Mouse (Mus musculus): ENCODE data around the gene Tnfrsf12a.

Gene Tnfrsf12a

GRCm38 (mm10) chr17:23677236-23677679, at the start of gene Tnfrsf12a:
Gene Tnfrsf12a (minus strand): TSS chr17:23677468.
- DNase-seq, result peak; percentile 89 to 93

DNA sequence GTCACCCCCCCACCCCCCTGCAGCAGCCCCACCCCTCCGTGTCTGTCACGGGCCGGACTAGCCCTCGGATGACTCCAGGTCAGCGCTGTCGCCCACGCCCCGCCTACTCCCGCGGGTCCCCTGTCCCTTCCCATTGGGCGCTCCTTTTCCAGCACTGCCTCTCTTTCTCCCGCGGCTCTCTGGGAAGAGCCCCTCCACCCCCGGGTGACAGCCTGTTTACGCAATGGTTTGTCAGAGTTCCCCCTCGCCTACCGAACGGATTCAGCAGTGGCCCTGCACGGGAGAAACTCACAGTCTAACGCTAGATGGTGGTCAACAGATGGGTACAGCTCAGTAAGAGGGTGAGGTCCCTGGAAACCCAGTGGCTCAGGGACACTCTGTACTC, 49.5 kb upstream of the Tnfrsf12a start:
- peak; percentile 85 to 94 for DNase-seq

DNA sequence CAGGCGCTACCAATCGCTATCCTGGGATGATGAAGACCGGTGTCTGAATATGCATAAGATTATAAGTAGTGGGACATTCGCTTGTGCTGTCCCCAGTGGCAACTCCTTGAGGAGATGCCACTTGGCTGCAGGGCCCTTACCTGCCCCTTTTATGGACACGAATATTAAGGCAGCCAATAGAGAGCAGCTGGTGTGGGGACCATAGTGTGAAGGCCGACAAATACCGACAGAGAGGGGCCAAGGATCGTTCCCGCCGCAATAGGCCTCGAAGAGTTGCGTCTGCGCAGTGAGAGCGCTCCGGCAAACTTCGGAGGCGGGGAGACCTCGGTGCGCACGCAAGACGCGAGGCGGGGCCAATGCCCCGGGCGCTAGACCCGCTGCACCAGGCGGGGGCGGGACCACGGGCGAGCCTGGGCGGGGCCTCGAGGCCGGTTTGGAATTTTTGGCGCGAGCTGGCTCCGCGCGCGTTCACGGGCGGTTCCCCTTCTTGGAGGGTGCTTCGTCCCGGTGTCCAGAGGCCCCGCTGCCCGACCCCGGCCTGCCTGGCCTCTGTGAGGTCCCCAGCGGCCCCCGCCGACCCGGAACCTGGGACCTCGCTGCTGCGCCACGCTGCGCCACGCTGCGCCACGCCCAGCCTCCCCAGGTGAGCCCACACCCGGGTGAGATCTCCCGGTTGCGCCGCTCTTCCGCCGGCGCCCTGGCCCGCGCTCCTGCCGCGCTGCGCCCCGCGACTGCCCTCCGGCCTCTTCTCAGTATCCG, 48.9 kb upstream of the Tnfrsf12a start, which contains the start of gene Pkmyt1:
Pkmyt1 (plus strand) TSS at position 338 of the 759 bp plus-strand sequence.
- DNase-seq, result peak; percentile 97

DNA sequence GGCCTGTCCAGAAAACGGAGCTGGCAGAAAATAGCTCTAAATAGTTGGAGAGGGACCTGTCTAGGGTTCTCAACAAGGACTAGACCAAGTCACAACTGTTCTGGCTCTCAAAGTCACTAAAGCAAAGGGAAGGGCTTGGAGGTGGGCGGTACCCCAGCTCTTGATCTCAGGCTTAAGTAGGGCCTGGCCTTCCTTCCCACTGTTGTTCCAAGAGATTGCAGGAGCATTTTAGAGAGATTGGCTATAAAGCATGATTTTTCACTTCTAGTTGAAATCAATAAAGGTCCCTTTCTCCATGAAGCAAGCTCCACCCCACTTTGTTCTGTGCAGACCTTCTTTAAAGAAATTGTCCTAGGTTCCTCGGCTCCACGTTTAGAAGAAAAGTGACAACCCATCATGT, 48.2 kb upstream of the Tnfrsf12a start:
- peak in 1 of 2 experiments; percentile 13 for DNase-seq

- no peak for DNase-seq
Observed at GRCm38 (mm10) chr17:23722376-23723125, 45.3 kb upstream of the Tnfrsf12a start, which contains the start of gene 1520401A03Rik. Gene 1520401A03Rik (minus strand): TSS chr17:23722783.

DNA sequence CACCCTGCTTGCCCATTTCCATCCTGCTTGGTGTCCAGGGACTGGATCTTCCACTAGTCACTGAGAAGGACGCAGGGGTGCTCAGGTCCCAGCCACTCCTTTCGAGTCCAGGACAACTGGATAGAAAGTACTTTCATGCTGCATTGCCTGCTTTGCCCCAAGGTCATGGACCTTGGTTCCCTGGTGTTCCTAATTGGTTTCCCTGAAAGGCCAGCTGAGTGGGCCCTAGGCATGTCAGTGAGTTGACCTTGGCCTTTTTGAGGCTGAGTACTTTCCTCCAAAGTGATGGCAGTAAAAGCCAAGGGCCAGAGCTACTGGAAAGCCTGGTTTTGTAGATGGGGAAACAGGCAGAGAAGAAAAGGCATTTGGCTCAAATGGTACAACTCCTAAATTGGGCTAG, 44.6 kb upstream of the Tnfrsf12a start:
- no peak for DNase-seq

DNA sequence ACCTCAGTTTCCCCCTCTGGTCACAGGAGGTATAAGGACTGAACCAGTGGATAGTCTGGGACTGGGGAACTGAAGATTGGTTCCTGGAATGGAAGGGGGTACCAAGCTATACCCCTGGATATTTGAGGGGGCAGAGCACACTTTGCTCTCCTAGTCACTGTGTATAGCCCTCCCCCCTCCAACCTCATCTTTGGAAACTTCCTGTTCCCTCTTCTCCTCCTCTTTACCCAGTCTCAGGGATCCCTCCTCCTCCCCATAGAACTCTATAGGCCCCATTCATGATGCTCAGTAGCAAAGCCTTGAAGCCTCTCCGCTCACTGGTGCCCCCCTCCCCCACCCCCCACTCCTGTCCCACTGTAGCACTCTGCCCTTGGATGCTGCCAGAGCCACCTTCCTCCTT, 42.2 kb upstream of the Tnfrsf12a start:
- DNase-seq, result no peak

DNA sequence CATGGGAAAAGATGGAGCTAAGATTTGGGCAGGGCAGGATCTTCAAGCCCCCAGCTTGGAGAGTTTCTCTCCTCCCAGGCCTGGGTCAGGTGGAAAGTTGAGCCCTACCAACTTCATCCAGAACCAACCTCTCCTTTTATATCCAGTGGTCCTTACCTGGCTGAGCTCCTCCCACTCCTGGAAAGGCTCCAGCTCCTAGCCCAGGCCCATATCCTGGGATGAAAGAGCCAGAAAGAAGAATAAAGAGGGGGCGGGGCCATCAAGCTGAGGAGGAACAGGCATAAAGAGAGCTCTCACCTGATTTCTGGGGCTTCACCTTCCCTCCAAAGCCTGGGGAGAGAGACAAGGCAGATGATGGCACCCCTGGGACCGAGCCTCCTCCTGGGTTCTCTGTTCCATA, 39.7 kb upstream of the Tnfrsf12a start:
- DNase-seq, result no peak

DNA sequence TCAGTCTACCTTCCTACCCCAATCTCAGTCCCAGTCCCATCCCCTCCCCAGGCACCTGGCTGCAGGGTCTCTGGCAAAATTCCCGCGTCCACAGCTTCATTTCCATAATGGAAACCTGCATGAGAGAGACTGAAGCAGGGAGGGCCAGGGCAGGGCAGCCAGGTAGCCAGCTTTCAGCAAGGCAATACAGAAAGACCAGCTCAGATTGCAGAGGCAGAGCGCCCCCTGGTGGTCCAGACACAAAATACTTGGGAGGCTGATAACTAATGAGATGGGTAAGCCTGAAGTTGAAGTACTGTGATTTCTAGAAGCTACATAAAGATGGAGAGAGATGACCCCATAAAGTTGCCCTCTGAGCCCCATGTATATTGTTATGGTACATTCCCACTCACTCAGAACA, 28.9 kb upstream of the Tnfrsf12a start:
- DNase-seq, result peak; percentile 69 to 77

DNA sequence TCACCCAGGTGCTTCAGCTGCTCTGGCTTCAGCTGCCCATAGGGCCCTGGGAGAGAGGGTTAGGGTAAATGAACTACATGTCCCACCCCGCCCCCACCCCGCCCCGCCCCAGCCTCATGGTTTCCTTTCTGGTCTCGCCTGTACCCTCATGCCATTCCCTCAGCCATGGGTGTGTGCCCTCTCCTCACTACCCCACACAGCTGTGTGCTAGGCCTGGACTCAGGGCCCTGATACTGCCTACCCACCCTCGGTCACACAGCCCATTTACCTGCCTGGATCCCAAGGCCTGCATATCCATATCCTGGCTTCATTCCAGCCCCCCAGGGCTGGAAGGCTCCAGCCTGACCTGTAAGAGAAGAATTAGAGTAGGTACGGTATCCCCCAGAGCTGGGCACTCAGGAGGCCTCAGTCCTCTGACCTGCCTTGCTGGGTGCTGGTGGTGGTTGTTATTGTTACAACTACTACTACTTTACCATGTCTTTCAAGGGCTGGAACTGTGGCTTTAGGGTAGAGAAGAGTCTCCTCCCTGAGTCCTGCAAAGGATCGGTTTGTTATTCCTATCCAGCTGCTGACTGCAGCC, 28.3 kb upstream of the Tnfrsf12a start:
- DNase-seq, result no peak

DNA sequence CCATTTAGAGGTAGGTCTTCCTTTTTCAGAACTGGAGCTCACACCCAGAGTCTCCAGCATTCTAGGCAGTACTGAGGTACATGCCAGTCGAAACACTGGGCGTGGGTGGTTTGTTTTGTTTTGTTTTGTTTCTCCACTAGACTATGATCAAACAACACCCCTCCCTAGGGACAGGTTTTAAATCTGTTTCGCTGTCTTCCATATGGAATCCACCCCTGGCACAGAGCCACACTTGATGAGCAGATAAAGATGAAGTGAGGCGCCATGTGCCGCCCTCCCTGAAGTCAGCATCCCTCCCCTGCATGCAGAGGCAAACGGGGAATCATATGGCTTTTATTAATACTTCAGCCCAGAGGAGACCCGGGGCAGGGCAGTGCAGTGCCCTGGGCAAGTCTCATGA, 27.5 kb upstream of the Tnfrsf12a start:
- no peak for DNase-seq

GRCm38 (mm10) chr17:23703301-23703700, 26.0 kb upstream of the Tnfrsf12a start:
- DNase-seq, result no peak

DNA sequence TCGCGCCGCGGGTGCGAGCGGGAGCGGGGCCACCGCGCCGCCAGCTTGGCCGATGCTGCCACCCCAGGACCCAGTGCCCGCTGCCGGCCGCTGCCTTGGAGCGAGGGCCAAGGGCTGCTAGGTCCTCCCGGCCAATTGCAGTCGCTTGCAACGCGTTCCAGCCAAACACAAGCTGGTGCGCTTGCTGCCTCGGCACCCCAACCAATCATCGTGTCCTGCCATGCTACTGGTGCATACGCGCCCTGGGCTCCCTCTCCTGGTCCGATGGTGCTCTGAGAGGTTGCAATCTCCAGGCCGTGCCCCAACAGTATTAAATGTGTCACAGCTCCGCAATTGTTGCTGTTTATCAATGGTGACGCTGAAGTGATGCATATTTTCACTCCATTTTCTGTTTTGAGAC, 22.8 kb upstream of the Tnfrsf12a start:
- DNase-seq, result peak; percentile 92 to 93

GRCm38 (mm10) chr17:23699131-23700077, 22.1 kb upstream of the Tnfrsf12a start:
- DNase-seq, result peak; percentile 34 to 56

- no peak for DNase-seq
Observed at GRCm38 (mm10) chr17:23695801-23696200, 18.5 kb upstream of the Tnfrsf12a start.

DNA sequence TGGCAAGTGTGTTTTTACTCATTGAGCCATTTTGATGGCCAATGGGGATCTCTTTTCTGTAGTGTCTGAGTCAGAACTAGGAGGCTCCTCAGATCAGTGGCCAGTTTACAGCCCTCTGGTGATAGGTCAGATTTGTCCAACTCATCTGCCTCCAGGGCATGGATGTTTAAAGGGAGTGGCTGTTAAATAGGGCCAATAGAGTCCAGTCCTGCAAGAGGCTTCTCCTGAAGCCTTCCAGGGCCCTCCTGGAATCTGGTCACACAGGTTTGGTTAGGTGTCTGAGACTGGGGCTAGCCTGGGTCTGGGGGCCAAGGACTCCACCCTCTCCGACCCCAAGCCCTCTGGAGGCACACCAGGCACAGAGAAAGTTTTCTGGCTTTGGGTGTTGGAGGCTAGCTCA, 17.2 kb upstream of the Tnfrsf12a start:
- no peak for DNase-seq

DNA sequence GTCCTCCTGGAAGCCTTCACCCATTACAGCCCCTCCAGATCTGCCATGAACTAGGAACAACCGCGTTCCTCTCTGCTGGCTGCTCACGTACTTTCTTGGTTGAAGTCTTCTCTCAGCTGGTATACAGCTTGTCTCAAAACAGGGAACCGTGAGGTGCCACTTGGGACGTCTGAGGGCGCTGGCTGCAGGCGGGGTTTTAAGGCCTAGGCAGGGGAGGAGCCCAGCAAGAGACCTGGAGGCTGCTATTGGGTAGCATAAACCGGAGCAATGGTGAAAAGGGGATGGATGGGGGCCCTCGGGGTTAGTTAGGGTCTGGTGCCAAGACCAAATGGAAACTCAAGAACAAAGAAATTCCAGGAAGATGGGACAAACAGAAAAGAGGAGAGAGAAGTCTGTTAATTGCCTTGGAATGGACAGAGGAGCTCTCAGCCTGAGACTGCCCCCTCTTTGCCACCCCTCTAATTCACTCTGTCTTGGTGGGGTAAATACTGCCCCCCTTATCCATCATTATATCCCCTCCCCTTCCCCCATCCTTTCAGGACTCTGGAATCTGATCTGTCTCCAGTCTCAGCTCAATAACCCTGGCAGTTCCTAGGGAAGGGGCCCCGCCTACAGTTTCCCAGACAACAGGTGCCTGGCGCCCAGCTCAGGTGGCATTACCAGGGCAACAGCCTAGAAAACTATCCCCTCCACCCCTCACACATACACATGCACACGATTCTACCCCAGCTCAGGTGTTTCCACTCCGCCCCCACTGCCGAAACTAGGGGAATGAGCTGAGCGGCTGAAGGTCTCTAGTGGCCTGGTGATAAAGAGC, 6.8 kb upstream of the Tnfrsf12a start, which contains the start of gene Cldn9:
Cldn9 (minus strand) TSS at position 171 of the 817 bp plus-strand sequence.
- DNase-seq, result no peak

DNA sequence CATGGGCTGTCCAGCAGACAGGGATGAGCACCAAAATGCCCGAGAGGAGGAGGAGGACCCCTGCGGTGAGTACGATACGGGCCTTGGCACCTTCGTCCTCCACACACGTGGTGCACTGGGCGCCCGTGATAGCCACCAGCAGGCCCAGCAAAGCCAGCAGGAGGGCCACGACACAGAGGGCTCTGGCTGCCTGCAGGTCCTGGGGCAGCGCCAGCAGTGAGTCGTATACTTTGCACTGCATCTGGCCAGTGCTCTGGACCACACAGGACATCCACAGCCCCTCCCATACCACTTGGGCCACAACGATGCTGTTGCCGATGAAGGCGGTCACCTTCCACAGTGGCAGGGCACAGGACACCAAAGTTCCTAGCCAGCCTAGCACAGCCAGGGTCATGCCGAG, 6.0 kb upstream of the Tnfrsf12a start:
- no peak for DNase-seq

GRCm38 (mm10) chr17:23682530-23682929, 5.3 kb upstream of the Tnfrsf12a start:
- DNase-seq, result no peak

DNA sequence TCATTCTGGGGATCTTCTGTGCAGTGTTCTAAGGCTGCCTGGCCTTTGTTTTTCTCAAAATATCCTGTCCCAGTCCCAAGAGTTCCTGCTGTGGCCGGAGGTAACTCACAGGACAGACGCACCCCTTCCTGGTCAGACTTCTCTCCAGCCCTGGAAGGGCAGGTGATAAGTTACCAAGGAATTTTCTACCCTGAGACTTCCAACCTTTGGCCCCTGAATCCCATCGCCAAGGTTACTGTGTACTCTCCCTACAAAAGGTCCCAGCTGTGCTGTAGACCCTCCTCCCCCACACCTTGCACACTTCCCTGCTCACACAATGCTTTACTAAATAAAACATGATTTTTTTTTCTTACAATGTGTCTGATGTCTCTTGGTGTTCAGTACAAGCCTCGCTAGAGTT, 4.8 kb upstream of the Tnfrsf12a start:
- DNase-seq, result no peak

DNA sequence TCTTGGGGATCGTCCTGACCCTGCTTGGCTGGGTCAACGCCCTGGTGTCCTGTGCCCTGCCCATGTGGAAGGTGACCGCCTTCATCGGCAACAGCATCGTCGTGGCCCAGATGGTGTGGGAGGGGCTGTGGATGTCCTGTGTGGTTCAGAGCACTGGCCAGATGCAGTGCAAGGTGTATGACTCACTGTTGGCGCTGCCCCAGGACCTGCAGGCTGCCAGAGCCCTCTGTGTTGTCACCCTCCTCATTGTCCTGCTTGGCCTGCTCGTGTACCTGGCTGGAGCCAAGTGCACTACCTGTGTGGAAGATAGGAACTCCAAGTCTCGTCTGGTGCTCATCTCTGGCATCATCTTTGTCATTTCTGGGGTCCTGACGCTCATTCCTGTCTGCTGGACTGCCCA, 3.8 kb upstream of the Tnfrsf12a start:
- DNase-seq, result peak in 1 of 2 experiments; percentile 51
